Mouse (Mus musculus) right cerebral cortex, adult 18-20 months (tissue): ENCODE results near the gene Limd2.
"Not testable (repeated sequence)": the region's sequence is repeated elsewhere in the genome, so short reads cannot be mapped to it uniquely, and the experiment has no call there.

Experiments used
- DNase-seq: peaks from one replicate; pipeline ENCODE4 v3.0.0; 2022; ENCODE audit warnings: mixed read lengths

The Limd2 gene

DNA sequence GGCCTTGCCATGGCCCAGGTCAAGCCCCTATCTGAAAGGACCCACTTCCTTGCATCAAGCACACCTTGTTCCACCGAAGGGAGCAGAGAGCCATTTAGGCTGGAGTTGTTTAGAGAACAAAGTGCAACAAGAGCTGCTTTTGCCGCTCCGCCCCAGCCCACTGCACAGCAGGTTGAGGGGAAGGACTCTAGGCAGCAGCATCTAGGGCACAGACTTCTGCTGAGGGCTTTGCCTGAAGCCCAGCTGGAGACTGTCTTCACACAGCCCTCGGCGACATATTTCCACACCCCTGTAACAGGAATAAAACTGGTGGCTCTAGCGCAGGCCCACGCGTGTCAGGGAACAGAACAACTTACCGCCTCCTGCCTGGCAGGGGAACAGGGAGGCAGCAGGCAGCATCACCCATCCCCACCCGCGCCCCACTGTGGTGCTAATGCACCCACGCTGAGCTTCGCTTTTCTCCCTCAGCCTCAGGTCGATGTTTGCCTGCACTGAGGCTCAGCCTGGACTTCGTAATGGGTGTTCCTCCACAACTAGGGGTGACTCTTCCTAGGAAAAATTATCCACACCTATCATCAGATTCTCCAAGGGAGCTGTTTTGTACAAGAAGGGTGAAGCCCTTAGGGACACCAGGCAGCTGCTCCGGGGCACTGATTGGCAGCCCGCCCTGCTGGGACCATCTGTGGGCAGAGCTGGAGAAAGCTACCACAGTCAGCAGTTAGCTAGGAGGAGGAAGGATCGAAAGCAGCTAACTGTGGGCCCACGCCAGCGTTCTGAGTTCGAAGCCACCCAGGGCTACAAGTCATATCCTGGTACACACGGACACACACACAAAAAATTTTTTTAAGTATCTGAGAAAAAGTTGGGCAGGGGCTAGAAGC is at the start of gene Limd2, which contains the start of gene Gm10840:
Gene Limd2 (minus strand): TSS at position 20 of the 881 bp plus-strand sequence.
Gene Gm10840 (plus strand): TSS at position 10 of the 881 bp plus-strand sequence.
- peak; percentile 96 for DNase-seq

DNA sequence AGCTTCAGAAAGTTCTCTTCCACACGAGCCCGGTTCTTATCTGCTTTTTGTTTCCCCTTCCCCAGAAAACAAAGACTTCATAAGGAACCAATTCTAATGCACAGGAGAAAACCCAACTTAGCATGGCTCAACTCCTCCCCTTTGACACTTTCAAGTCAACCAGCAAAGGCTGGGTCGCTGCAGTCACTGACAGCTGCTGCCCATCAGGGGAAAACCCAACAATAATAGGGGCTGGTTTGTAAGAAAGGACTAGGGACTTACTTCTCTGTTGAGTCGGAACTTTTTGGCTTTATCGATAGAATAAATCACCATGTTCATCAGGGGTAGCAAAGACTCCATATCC is 41.4 kb upstream of the Limd2 start, which contains the start of gene Strada:
Gene Strada (minus strand): TSS at position 46 of the 343 bp plus-strand sequence.
- no peak for DNase-seq

DNA sequence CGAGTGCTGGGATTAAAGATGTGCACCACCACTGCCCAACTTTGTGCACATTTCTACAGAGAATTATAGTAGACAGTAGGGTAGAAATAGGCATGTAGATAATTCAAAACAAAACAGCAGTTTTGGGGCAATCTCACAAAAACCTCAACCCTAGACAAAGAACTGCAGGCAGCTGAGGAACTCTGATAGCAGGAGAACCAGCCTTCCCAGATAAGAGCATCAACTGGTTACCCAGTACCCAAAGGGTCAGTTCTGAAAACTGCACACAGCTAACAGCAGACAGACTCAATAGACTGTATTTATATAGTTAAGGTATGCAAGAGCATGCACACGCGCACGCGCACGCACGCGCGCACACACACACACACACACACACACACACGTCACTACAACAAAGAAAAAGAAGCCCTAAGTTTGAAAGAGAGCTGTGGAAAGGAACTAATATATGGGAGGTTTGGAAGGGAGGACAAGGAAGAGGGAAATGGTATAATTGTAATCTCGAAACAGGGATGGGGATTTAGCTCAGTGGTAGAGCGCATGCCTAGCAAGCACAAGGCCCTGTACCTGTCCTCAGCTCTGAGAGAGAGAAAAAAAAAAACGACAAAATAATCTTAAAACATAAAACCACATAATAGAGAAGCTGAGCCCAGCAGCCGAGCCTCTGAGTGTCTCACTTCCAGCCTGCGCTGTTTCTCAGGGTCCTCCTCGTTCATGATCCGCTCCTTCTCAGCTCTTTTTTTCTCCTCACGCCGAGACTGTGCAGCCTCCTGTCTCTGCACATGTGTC is 40.9 kb upstream of the Limd2 start:
- no peak for DNase-seq

DNA sequence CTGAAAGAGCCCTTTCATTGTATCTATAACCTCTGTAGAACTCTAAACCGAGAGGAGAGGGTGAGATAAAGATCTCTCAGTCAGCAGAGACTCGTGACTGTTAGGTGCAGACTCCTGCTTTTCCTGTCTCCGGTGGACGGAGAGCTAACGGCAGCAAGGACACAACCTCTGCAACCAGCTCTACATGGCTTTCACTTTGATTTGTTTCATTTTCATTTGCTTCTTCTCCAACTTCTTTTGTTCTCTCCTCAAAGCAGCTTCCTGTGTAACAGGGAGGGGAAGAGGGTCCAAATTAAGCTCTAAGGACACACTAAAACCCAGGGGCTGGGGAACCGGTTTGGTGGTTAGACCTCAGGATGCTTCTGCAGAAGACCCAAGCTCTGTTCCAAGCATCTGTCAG is 40.1 kb upstream of the Limd2 start:
- DNase-seq: no peak

DNA sequence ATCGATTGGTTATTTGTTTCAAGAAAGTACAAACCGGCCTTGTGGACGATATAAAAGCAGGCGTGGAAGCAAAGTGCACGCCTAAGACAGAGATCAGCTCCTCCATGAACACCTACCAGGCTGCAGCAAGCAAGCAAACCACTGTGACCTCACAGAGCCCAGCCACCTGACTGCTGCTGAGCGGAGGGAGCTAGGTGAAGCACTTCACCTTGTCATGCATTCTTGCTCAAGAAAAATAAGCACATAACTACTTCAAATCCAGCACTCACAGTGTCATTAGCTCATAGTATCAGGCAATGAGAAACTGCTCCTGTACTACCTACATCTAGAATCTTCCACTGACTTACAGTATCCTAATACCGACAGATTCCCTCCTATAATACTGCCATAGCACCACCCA is 39.3 kb upstream of the Limd2 start:
- DNase-seq: not testable (repeated sequence)

DNA sequence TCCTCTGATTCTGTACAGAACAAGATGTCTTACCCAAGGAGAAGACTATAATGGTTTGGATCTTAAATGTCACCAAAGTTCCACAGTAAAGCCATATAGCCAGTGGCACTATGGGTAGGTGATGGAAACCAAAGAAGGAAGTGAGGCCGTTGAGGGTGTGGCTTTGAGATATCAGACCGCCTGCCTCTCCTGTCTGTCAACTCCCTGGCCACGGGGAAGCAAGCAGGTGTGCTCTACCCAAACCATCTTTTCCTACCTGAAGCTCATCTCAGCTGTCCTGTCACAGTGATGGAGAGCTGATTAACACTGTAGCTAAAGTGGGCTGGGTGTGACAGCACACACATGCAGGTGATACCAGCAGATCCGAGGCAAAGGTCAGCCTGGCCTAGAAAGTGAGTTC is 37.6 kb upstream of the Limd2 start:
- DNase-seq: no peak

DNA sequence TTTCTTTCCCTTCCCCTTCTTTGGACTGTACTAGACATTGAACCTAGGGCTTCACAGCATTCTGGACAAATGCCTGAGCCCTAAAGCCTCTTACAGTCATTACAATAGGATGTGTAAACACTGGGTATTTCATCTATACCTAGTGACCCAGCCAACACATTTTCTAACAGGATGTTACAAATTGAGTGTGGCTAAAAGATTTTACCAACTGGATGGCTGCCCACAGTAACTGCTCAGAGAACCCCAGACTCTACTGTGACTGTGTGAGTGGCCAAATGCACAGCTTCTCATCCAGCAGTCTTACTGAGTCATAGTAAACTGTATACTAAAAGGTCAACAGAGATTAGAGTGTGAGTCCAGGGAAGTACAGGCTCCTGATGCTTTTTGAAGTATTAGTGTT is 34.7 kb upstream of the Limd2 start:
- no peak for DNase-seq

DNA sequence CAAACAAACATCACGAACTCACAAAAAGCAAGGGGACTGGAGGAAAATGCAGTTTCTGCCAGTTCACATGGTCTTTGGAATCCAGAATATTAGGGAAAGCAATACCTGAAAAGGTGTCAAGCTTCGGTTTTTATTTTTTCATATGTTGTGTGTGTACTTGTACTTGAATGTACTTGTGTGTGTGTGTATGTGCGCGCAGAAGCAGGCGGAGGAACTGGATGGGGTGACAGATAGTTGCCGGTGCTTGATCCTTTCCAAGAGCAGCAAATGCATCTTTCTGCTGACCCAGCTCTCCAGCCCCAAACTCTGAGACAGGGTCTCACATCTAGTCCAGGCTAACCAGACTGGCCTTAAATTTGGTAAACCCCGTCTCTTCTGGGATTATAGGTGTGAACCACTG is 34.2 kb upstream of the Limd2 start:
- DNase-seq: no peak

DNA sequence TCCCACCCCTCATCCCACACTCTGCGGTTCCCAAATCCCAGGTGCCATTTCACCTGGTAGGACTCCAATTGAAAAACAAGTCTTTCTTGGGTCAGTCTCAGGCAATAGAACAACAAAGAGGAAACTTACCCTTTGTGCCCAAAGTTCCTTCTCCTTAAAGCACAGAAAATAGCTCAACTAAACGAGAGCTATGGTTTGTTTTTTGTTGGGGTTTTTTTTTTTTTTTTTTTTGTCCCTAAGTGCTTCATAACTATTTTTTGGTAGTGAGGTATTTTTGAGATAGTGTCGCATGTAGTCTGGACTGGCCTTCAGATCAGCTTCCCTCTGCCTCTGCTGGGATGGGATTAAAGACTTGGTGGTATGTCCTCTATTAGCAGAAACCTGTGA is 33.5 kb upstream of the Limd2 start:
- DNase-seq: no peak

DNA sequence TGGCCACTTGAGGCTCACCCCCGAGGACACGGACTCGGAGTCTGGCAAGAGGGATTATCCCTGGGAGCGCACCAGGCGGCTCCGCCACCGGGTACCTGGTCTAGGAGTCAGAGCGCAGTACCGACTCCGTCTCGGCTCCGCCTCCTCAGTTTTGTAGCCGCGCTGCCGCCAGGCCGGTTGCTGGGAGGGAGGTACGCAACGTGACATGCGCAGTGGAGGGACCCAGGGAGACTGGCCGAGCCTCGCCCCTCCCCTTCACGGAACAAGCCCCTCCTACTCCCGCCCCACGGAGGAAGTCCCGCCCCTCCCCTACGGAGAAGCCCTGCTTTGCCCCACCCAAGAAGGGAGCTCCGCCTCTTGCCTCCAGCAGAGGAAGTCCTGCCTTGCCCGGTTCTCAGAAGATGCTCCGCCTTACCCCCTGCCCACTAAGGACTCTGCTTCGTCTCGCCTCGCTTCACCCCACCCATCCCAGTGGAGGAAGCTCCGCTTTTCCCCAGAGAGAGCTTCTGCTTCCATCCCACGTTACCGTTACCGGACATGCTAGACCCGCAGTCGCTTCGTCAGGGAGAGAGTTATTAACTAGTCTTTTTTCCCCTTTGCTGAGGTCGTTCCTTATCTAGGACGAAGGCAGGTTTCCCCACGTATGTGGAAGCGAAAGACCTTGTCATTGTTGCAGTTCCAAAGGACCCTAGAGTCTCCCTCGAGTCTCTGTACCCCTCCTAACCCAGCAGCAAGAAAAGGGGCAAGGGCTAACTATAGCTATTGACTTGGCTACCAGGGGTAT is 32.9 kb upstream of the Limd2 start:
- peak; percentile 97 for DNase-seq

DNA sequence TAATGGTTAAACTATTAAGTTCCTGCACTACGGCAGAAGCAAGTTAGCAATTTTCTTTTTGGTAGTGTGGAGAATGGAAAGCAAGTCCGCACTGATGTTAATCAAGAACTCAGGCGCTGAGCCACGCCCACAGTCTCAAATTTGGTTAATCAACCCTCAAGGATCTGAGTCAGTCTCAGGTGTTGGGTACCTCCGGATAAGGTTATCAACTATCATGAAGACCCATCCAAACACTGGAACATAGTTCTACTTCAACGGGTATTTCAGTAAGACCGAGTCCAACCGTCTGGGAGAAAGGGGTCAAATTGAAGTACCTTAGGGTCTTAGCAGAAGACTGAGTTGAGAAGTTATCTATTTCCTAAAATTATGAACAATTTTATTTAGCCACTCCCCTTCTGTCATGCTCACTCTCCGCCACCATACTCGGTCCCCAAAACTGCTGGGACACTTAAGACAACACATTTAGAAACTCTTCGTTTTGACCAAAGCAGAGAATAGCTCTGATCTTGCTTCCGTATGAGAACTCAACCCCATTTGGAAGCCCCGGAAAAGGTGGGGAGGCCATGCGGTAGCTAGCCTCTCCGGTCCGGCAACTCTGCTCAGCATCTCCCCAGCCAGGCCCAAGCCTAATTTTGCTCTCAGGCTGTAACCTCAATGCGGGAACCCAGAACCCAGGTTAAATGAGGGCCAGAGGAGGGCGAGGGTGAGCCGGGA is 32.2 kb upstream of the Limd2 start:
- no peak for DNase-seq

DNA sequence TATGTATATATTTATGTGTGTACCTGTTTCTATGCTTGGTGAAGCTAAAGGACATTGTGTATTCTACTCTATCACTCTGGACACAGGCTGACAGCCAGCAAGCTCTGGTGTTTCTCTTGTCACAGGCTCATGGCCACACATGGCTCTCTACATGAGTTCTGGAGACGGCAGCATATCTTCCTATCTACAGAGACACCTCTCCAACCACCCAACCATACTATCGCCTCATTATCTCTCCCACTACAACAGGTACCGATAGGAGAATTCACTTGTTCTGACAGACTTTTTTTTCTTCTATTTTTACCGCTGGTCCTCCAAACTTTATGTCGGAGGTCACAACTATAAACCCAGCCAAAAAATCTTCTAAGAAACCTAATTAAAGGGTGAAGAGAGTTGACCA is 31.6 kb upstream of the Limd2 start:
- no peak for DNase-seq

DNA sequence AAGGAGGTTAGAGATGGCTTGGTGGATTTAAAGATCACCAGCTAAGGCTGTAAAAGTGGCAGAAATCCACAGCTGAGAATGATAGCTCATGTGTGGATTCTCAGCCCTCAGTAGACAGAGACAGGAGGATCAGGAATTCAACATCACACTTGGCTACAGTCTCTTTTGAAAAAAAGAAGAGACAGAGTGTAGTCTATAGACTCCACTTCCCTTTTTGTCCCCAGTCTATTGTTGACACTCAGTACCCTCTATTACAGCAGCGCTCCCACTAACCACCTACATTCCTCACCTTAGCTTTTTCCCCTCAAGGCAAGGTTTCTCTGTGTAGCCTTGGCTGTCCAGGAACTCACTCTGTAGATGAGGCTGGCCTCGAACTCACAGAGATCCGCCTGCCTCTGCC is 31.1 kb upstream of the Limd2 start:
- DNase-seq: no peak

DNA sequence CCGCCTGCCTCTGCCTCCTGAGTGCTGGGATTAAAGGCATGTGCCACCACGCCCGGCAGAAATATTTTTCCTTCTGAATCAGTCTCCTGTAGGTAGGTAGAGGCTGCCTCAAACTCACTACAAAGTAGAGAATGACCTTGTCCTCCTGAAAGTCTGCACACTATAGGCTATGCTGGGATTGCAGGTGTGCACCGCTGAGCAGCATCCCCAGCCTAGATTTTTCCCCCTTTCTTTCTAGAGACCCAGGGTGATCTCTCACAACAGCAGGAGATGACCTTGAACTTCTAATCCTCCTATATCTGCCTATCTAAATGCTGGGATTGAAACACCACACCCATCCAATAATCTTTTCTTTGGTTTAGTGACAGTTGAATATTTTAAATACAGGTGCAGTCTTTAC is 26.7 kb upstream of the Limd2 start:
- DNase-seq: no peak

DNA sequence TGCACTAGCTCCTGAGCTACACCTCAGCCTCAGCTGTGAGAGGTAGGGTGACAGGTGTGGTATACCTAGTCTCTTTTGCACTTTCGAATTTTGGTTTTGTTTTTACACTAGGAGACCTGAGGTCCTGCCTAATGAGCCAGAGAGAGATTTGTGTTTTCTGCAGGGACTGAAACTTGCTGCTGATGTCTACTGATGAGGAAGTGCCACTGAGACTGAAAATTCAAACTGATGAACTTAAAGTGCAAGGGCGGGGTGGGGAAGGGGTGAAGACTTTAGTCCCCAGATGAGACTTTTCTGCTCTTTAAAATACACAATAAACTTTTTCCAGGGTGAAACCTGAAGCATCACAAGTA is 19.8 kb upstream of the Limd2 start:
- DNase-seq: no peak

DNA sequence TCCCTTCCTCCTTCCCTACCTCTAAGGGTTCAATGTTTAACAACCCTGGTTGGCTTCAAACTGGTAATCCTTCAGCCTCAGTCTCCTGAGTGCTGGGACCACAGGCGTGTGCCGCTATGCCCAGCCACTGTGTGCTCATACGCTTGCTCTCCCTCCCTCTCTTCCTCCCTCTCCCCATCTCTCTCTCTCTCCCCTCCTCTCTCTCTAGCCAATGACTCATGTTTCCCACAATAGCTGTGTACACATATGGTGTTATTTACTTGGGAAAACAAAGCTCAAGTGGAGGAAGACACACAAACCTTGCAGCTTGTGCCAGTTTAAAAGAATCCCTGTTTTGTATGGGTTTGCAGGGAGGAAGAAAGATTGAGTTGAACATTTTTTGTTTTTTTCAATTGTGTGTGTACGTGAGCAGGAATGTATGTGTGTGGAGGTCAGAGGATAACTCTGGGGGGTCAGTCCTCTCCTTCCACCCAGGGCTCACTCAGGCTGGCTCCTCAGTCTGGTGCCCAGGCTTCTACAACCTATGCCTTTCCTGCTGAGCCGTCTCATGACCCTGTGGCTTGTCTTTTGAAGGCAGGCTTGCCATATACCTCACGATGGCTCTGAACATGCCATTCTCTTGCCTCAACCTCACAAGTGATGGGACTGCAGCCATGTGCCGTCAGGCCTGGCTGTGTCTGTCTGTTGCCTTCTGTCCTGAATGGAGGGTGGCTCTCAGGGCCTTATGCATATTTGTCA is 19.2 kb upstream of the Limd2 start:
- DNase-seq: peak; percentile 59

DNA sequence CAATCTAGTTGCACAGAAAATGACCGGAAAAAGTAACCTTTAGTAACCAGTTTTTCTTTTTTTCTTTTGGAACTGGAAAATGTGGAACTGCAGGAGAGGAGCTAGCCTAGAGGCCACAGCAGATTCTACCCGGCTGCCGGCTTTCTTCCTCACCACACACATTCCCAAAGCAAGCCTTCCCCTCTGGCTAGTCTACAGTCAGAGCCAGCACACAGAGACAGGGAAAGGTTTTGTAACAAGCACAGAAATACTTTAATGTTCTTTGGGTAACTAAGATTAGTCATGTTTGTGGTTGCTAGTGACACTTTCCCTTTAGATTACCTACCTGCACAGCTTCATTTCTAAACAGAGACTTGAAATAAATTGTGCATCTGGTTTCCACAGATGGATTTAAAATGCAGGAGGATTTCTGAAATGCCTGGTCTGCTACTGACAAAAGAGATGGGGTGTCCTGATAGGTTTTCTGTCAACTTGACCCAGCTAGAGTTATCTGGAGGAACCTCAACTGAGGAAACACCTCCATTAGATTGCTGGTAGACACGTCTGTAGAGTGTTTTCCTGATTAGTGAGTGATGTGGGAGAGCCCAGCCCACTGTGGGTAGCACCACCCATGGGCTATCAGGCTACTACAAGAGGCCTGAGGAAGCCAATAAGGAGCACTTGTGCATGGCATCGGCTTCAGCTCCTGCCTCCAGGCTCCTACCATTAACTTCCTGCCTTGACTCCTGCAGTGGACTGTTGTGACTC is 17.5 kb upstream of the Limd2 start:
- no peak for DNase-seq

DNA sequence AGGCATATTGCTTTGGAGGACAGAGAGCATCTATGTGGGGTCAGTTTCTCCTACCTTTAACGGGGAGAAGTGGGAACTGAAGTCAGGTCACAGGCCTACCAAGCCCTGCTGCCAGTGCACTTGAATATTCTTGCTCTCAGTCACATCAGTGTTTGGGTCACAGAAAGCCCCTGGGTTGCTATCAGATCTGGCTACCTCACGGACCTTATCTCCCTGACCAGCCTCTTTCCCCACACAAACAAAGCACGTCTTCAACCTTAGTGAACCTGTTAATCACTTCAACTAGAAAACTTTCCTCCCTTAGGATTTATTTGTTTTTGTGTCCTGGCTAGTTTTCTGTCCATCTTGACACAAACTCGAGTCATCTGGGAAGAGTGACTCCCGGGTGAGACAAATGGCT is 15.7 kb upstream of the Limd2 start:
- no peak for DNase-seq

DNA sequence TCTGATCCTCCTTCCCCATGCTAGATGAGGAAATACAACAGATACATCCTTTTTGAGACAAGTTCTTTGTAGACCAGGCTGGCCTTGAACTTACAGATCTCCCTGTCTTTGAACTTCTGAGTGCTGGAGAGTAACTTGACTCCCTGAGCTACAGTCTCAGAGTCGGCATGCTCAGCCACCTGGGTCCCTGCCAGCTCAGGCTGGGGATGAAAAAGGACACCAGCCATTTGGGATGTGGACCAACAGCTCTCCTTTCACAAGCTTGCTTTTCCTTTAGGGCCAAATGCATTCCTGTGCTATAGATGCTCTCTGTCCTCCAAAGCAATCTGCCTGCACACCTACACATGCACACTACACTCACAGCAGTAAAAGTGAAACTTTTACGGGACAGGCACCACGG is 14.4 kb upstream of the Limd2 start:
- DNase-seq: no peak

DNA sequence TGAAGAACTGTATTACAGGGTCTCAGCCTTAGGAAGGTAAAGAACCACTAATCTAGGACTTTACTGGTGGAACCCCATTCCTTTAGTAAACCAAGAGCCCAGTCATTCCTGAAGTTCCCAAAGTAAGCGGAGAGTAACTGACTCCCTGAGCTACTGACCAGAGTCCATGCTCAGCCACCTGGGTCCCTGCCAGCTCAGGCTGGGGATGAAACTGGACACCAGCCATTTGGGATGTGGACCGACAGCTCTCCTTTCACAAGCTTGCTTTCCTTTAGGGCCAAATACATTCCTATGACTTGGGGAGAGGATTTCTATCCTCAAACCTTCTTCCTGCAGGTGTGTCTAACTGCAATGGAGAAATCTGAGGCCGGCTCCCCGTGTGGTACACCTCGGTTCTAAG is 13.7 kb upstream of the Limd2 start:
- DNase-seq: no peak

DNA sequence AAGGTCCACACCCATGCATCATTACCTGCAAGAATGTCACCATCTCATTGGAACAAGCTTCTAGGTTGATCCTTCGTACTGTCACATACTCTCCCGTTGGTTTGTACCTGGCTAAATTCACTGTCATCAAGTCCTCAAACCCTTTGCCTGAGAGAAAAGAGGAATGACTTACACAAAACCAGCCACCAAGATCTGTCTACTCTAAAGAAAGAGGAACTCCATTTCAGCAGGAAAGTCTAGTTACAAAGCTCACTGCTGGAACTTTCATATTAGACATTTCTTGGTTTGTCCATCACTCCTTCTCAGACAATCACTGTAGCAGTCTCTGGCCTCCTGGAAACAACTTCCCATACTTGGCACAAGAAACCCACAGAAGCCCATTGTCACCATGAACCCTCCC is 12.6 kb upstream of the Limd2 start:
- DNase-seq: no peak
